Mouse (Mus musculus) erythroblast, embryonic 14.5 days (primary cell): Measurements from ENCODE around the gene Mogat2.

ENCODE experiments used
- GATA1 ChIP-seq: IDR thresholded peaks from 2 replicates; pipeline ENCODE4 v1.6.1; 2012; ENCODE audit warnings: low read length, inconsistent platforms, mixed read lengths
- TAL1 ChIP-seq: IDR thresholded peaks from 3 replicates; pipeline ENCODE4 v1.6.1; 2012; ENCODE audit warnings: low read length, inconsistent platforms, mixed read lengths

DNA sequence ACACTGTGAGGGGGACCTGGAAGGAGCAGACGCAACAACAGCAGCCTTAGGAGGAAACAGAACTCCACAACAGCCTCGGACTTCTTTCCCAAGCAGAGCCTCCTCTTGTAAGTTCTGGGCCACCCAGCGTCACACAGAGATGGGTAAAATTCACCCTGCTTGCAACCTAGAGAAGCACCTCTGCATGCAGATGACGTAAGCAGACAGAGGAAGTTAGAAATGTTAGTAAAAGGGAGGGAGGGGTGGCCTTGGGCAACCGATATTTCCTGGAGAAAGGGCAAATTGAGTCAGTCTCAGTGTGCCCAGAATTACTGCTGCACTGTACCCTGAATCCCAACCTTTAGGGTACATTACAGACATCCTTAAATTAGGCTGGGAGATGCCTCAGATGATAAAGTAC is 48.5 kb downstream of the Mogat2 start:
- no peak for TF ChIP-seq GATA1
- TF ChIP-seq TAL1, result no peak
